Mouse (Mus musculus) midbrain, postnatal 0 days (tissue): ENCODE measurements around the gene Rnls. TPM values are rescaled to one million over a fixed set of nuclear protein-coding genes. Genes with fewer than 3 reads are reported as not detected.
"Not testable (repeated sequence)": the region's sequence is repeated elsewhere in the genome, so short reads cannot be mapped to it uniquely, and the experiment has no call there.

Experiments used
- ATAC-seq: fragments of 200-750 bp; cut with Nextera tagmentation; 2 replicates; pipeline ENCODE4 v1.8.0; 2017; ENCODE audit warnings: moderate number of reproducible peaks, mild to moderate bottlenecking, moderate TSS enrichment, moderate library complexity; ENCODE audit not compliant: low FRiP score
- DNase-seq: peaks from one replicate; pipeline ENCODE4 v3.0.0-alpha.2; 2015; ENCODE audit warnings: low spot score
- H3K27ac ChIP-seq: fragments of 300-500 bp; sonication (generic); 2 replicates; pipeline ENCODE4 v1.5.1; 2014; ENCODE audit warnings: low read depth, mild to moderate bottlenecking, low read length, mixed read lengths
- H3K27me3 ChIP-seq: fragments of 300-500 bp; sonication (generic); 2 replicates; pipeline ENCODE4 v1.6.1; 2014; ENCODE audit warnings: low read length, control low read depth, mixed read lengths; ENCODE audit not compliant: insufficient read depth
- H3K36me3 ChIP-seq: fragments of 300-500 bp; sonication (generic); 2 replicates; pipeline ENCODE4 v1.6.1; 2014; ENCODE audit warnings: low read length, control low read depth, mixed read lengths; ENCODE audit not compliant: insufficient read depth
- H3K4me1 ChIP-seq: fragments of 300-500 bp; sonication (generic); 2 replicates; pipeline ENCODE4 v1.6.1; 2014; ENCODE audit warnings: mild to moderate bottlenecking, control low read depth, antibody characterized with exemption, low read length, mixed read lengths; ENCODE audit not compliant: insufficient read depth
- H3K4me2 ChIP-seq: fragments of 300-500 bp; sonication (generic); 2 replicates; pipeline ENCODE4 v1.6.1; 2014; ENCODE audit warnings: low read depth, mild to moderate bottlenecking, low read length, mixed read lengths; ENCODE audit not compliant: poor library complexity, severe bottlenecking
- H3K4me3 ChIP-seq: fragments of 300-500 bp; sonication (generic); 2 replicates; pipeline ENCODE4 v1.5.1; 2014; ENCODE audit warnings: low read depth, mild to moderate bottlenecking, low read length, moderate library complexity
- H3K9ac ChIP-seq: fragments of 300-500 bp; sonication (generic); replicated peaks from 2 replicates; pipeline ENCODE4 v1.6.1; 2014; ENCODE audit warnings: mild to moderate bottlenecking, low read length, moderate library complexity, mixed read lengths; ENCODE audit not compliant: poor library complexity, severe bottlenecking
- H3K9me3 ChIP-seq: fragments of 300-500 bp; sonication (generic); 2 replicates; pipeline ENCODE4 v1.6.1; 2016; ENCODE audit warnings: low read length, control low read depth
- CTCF ChIP-seq: IDR thresholded peaks from 2 replicates; pipeline ENCODE4 v1.5.1; 2016; ENCODE audit warnings: antibody characterized with exemption, mild to moderate bottlenecking
- WGBS: fragments of 180-500 bp; shearing (Covaris S2); extraction: QIAGEN DNeasy Blood & Tissue Kit; methylation state at CpG from one replicate; pipeline ENCODE4 v1.1.7; 2014; 5-methylcytosine and 5-hydroxymethylcytosine counted together
- polyA plus RNA-seq: library from polyadenylated mRNA; unstranded; fragments of >200 nt; fragmentation: Nextera tagmentation; extraction: Ambion mirVana; gene quantifications from 2 replicates; pipeline ENCODE4 v1.2.1, GENCODE M21; 2015
- total RNA-seq: library from RNA; depleted of rRNA; stranded (reverse); fragments of >200 nt; gene quantifications from 2 replicates; pipeline ENCODE4 v1.2.3, GENCODE M21; 2014; rRNA removed

Gene Rnls
- 3.1 and 3.5 TPM in 2 replicates for total RNA-seq
- 10.6 and 10.7 TPM in 2 replicates for polyA plus RNA-seq

DNA sequence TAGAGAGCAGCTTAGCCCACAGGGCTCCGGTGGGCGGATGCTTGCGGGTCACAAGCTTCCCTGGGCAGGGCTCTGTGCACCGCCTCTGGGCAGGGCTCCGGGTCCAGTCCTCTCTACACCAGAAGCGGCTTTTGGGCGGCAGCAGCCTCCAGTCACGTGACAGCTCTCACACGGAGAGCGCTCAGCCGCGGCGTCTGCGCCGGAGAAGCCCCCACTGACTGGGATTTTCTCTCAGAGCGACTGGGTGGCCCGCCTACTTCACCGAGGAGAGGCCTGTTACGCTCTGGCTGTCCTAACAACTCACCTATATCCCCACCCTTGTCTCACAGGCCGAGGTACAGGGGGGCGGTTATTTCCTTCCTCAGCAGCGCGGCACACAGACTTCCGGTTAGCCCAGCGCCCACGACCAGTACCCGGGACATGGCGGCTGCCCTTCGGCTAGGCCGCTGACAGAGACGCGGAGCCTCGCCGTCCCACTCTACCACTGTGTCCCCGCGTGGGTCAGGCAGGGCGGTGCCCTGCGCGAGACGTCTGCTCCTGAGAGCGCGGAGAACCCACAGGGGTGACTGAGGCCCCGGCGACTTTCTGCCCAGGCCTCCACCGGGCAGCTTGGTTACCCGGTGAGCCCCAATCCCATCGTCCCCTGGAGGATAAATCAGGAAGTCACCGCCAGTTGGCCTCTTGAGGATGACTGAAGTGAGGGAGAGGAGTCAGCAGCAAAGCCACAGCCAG is at the start of gene Rnls:
Gene Rnls (minus strand): TSS at position 645 of the 732 bp plus-strand sequence.
- peak within 1 kb of the TSS; percentile 73 for H3K4me2 ChIP-seq
- 2% methylated on average over 48 of the region's 48 CpGs for whole genome bisulfite sequencing
- H3K4me3 ChIP-seq: peak within 1 kb of the TSS; percentile 58
- no peaks in the 10 kb centered on the region for H3K4me1 ChIP-seq
- H3K9me3 ChIP-seq: no peaks in the 10 kb centered on the region
- H3K27me3 ChIP-seq: no peaks in the 10 kb centered on the region
- TF ChIP-seq CTCF: peak; percentile 47
- peak within 1 kb of the TSS; percentile 91 for H3K27ac ChIP-seq
- peak within 1 kb of the TSS; percentile 83 for H3K9ac ChIP-seq
- ATAC-seq (peak; percentile 98), DNase-seq (peak; percentile 92)
- H3K36me3 ChIP-seq: no peaks in the 10 kb centered on the region

DNA sequence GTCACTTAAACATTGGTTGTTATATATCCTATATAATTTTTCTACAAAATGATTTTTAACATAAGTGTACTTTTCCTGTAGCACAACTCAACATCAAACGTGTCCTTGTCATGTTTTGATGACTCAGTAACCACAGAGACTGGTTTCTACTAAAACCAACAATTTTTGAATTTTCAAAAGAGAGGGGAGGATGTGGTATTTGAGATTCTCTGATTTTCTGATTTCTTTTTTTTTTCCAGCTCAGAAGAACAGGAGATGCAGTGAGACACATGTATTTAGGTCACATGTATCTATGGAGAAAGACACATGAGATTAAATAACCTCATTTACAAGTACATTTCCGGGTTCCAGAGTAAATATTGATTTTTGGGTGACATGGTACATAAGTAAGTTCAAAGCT is 37.4 kb upstream of the Rnls start:
- H3K4me2 ChIP-seq: no peak overlapping the region

GRCm38 (mm10) chr19:33419368-33419767 is 27.3 kb upstream of the Rnls start:
- H3K4me2 ChIP-seq, H3K9ac ChIP-seq, H3K9me3 ChIP-seq, H3K27ac ChIP-seq, H3K4me1 ChIP-seq, DNase-seq, H3K27me3 ChIP-seq, H3K4me3 ChIP-seq, ATAC-seq, H3K36me3 ChIP-seq: not testable (repeated sequence)
- 89% methylated on average over 9 of the region's 9 CpGs for WGBS

More for the DNA sequence above, 37.4 kb upstream of the Rnls start:
- DNase-seq: no peak
- Histone ChIP-seq H3K27ac (no peak overlapping the region), H3K9me3 (no peaks in the 10 kb centered on the region), H3K4me3 (no peak overlapping the region), H3K27me3 (no peaks in the 10 kb centered on the region), H3K9ac (no peak overlapping the region), H3K4me1 (no peaks in the 10 kb centered on the region), H3K36me3 (no peaks in the 10 kb centered on the region)
- no peak for ATAC-seq
- WGBS: 46% methylated on average over 2 of the region's 2 CpGs
- TF ChIP-seq CTCF: no peak

- WGBS: 77% methylated on average over 2 of the region's 2 CpGs
- no peak for TF ChIP-seq CTCF
- no peak for ATAC-seq
Observed at GRCm38 (mm10) chr19:33380825-33381224, 11.3 kb downstream of the Rnls start.

DNA sequence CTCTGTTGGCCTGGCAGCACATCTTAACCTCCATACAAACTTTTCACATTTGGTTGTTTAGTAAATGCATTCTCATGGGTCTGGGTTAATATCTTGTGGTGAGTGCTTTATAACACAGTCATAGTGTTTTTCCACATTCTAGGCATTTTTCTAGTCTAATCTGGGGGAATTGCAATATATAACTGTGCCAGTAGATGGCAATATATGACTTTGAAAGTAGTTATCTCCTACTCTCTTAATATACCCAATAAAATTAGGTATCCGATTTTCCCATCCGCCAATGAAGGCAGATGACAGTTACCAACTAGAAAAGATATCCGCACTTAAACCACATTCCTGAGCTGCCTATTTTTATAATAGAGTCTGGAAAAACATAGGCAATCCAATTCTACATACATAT is 11.7 kb downstream of the Rnls start:
- peak; percentile 65; the same call in 1 of the 2 replicates for ATAC-seq
- no peak overlapping the region for H3K9ac ChIP-seq
- no peak overlapping the region for H3K27ac ChIP-seq
- peak; percentile 83 for TF ChIP-seq CTCF
- DNase-seq: peak; percentile 84
- WGBS: 5% methylated on average over 3 of the region's 3 CpGs
- H3K4me1 ChIP-seq: no peaks in the 10 kb centered on the region
- H3K4me2 ChIP-seq: no peak overlapping the region
- H3K27me3 ChIP-seq: no peaks in the 10 kb centered on the region
- no peaks in the 10 kb centered on the region for H3K9me3 ChIP-seq
- no peaks in the 10 kb centered on the region for H3K36me3 ChIP-seq
- no peak overlapping the region for H3K4me3 ChIP-seq

More at GRCm38 (mm10) chr19:33380825-33381224, 11.3 kb downstream of the Rnls start:
- Histone ChIP-seq H3K4me3 (no peak overlapping the region), H3K36me3 (no peaks in the 10 kb centered on the region), H3K4me2 (no peak overlapping the region), H3K27ac (no peak overlapping the region), H3K27me3 (no peaks in the 10 kb centered on the region), H3K9ac (no peak overlapping the region), H3K9me3 (no peaks in the 10 kb centered on the region), H3K4me1 (no peaks in the 10 kb centered on the region)
- no peak for DNase-seq

GRCm38 (mm10) chr19:33368808-33369207 is 23.3 kb downstream of the Rnls start:
- TF ChIP-seq CTCF: no peak
- no peaks in the 10 kb centered on the region for H3K9me3 ChIP-seq
- 80% methylated on average over 2 of the region's 2 CpGs for WGBS

More at GRCm38 (mm10) chr19:33368808-33369207, 23.3 kb downstream of the Rnls start:
- ATAC-seq: no peak
- Histone ChIP-seq H3K4me2 (no peak overlapping the region), H3K9ac (no peak overlapping the region), H3K27ac (no peak overlapping the region), H3K27me3 (no peaks in the 10 kb centered on the region), H3K36me3 (no peaks in the 10 kb centered on the region), H3K4me1 (no peaks in the 10 kb centered on the region), H3K4me3 (no peak overlapping the region)
- DNase-seq: no peak
